Mouse (Mus musculus) Patski (cell line): ENCODE results near the gene Mgat5. TPM values are rescaled to one million over a fixed set of nuclear protein-coding genes. Genes with fewer than 3 reads are reported as not detected.

ENCODE experiments used
- ATAC-seq: fragments of 100-300 bp; one replicate; pipeline ENCODE4 v1.8.0; 2021
- CTCF ChIA-PET: fragments of 350-600 bp; sonication (Branson Sonifier 250); formaldehyde crosslinking; loops from one replicate; lab custom pipeline; 2022; ENCODE audit warnings: inconsistent platforms; lab: Charles Lee
- POLR2A ChIA-PET: fragments of 350-600 bp; sonication (Branson Sonifier 250); formaldehyde crosslinking; loops from one replicate; lab custom pipeline; 2022; ENCODE audit warnings: antibody characterized with exemption, inconsistent platforms; lab: Charles Lee
- DNase-seq: peaks from one replicate; pipeline ENCODE4 v3.0.0-alpha.2; 2011; ENCODE audit warnings: low read depth, low spot score
- H3K27me3 ChIP-seq: fragments of 371-371 bp; one replicate; pipeline ENCODE4 v1.5.1; 2021
- CTCF ChIP-seq: fragments of 100-300 bp; IDR thresholded peaks from one replicate; pipeline ENCODE4 v1.5.1; 2021
- in situ Hi-C: fragments of 300-500 bp; cut with MboI; formaldehyde crosslinking; loops from 3 replicates; pipeline ENCODE4 v1.11.1; 2018; ENCODE audit warnings: low pct_unique_long_range_greater_than_20kb, mixed read lengths
- polyA plus RNA-seq: library from polyadenylated mRNA; unstranded; gene quantifications from one replicate; pipeline ENCODE4 v1.2.3, GENCODE M21; 2021

Gene Mgat5
- polyA plus RNA-seq, 1 experiment from 2014 or later: 6.6 TPM

DNA sequence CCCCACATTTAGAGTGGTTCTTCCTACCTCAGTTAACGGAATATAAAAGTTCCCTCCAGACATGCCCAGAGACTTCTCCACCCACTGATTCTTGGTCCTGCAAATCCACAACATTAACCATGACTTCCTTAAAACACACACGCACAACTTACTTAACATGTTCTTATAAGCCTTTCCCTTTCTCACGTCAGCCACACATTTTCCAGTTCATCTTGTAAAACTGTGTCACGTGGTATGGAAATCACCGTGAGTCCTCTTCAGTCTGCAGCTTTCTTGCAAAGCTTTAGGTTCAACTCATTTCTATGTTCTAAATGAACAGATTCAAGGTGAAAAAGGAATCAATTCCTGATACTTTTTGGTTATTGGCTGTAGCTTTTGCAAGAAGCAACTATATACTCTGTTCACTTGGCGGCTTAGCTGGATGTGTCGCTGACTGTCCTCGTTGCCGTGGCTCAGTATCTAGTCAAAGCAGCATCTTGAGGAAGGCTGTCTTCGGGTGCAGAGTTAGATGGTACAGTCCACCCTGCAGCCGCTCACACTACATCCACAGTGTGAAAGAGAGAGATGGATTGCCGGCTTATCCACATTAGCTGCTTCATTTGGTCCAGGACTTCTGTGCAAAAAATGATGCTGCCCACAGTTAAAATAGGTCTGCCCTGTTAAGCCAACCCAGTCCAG is 146.7 kb downstream of the Mgat5 start:
- DNase-seq (no peak), ATAC-seq (no peak)
- in situ Hi-C loops: no loop called here

DNA sequence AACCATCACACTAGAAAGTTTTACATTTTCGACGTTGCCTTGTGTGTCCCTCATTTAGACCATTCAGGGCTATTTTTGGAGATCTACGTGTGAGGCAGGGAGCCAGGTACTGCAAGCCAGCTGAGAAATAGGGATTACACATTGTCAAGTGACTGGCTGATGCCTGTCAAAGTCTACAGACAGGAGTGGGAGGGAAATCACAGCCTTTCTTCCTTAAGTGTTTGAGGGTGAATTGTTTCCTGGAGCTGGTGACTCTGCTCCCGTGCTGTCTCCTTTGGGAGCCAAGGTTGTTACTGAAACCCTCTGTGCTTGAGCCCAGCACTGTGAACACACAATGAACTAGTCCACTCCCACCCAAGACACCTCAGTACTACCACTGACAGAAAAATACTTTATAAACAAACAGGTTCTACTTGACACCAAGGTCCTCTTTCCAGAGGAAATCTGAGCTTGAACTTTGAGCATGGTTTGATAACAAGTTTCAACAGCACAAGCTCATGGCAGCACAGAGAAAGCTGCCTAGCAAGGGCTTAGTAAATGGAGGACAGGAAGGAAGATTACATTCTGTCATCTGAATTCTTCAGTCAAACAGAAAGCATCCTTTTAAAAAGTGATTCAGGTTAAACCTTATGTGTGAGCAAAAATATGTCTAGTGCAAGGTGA is 147.4 kb downstream of the Mgat5 start:
- ATAC-seq (no peak), DNase-seq (no peak)
- H3K27me3 ChIP-seq: no peaks in the 10 kb centered on the region
- in situ Hi-C loops: no loop called here
- ChIA-PET POLR2A (no interaction called here), CTCF (interaction anchor here (1.3 kb wide), 1 partner anchor 58 kb away, joined by 3 read pairs; no protein-coding TSS in a partner anchor)
- TF ChIP-seq CTCF: no peak

More for the DNA sequence above, 146.7 kb downstream of the Mgat5 start:
- CTCF ChIA-PET: interaction anchor here (1.3 kb wide), 1 partner anchor 59 kb away, joined by 3 read pairs; no protein-coding TSS in a partner anchor
- TF ChIP-seq CTCF: no peak
- POLR2A ChIA-PET: no interaction called here
- no peaks in the 10 kb centered on the region for H3K27me3 ChIP-seq

DNA sequence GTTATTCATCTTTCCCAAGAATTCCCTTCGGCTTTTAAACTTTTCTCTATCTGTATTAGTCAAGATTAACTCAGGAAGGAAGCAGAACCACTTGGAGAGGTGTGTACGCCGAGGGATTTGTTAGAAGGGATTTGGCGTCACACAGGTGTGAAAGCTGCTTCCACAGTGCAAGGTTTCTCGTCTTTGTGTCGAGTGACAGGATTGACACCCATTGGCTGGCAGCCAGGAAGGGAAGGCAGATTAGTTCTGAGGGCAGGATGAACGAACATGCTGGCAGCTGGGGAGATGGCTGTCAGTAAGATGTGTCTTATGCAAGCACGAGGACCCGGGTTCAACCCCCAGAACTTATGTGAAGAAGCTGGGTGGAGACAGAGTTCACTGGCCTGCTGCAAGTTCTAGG is 148.6 kb downstream of the Mgat5 start:
- TF ChIP-seq CTCF: no peak
- in situ Hi-C loops: no loop called here
- DNase-seq (no peak), ATAC-seq (no peak)
- ChIA-PET POLR2A (no interaction called here), CTCF (interaction anchor here (1.0 kb wide), 1 partner anchor 15 kb away, joined by 3 read pairs; no protein-coding TSS in a partner anchor)
- no peaks in the 10 kb centered on the region for H3K27me3 ChIP-seq

DNA sequence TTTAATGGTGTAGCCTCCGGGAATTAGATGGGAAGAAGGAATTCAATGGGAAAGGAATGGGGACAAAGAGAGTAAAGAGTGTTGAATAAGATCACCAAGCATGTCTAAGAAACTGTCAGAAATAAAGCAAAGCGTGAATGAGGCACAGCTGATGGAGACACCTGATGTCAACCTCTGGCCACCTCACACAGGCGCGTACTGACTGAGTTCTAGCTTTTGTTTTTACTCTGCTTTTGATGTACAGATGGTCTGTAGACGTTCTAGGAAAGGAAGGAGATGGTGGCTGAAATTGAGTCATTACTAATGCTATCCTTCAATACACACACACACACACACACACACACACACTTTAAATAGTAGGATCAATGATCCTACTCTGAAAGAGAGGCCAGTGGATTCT is 149.3 kb downstream of the Mgat5 start:
- ATAC-seq (no peak), DNase-seq (no peak)
- no peak for TF ChIP-seq CTCF
- POLR2A ChIA-PET: no interaction called here
- in situ Hi-C loops: no loop called here
- no peaks in the 10 kb centered on the region for H3K27me3 ChIP-seq
- CTCF ChIA-PET: interaction anchor here (1.0 kb wide), 1 partner anchor 14 kb away, joined by 3 read pairs; no protein-coding TSS in a partner anchor

DNA sequence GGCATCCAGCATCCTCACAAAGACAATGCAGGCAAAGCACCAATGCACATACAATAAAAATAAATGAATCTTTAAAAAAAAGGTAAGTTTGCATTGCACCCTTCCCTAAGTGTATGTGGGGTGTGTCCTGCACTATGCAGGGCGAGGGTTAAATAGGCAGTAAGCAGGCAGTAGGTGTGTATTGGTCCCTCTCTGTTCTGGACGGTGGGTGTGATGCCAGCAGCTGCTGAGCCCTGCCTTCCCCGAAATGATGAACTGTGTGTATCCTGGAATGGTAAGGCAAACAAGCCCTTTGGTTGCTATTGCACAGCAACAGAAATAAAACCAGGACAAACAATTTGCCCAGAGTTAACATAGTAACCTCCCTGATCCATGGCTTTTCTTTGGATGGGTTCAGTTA is 150.2 kb downstream of the Mgat5 start:
- in situ Hi-C loops: no loop called here
- ATAC-seq (no peak), DNase-seq (no peak)
- CTCF ChIA-PET: no interaction called here
- no peaks in the 10 kb centered on the region for H3K27me3 ChIP-seq
- TF ChIP-seq CTCF: no peak
- POLR2A ChIA-PET: interaction anchor here (0.6 kb wide), 1 partner anchor 48 kb away, joined by 4 read pairs; no protein-coding TSS in a partner anchor

DNA sequence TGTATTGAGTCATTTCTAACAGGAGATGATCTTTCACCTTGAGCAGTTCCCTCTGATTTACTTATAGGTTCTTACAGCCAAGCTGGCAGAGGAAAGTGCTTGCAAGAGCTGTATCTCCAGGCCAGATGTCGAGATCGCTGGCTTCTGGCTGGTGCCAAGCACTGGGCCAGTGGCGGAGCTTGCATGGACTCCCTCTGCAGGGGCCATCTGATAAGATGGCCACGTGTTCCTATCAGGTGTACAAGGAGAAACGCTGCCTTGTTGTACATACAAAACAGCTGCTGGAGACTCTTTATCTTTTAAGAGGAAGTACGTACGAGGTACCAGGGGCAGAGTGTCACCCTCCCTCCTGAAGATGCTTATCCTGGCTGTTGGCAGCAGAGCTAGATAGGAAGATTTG is 158.8 kb downstream of the Mgat5 start:
- POLR2A ChIA-PET: no interaction called here
- DNase-seq (no peak), ATAC-seq (no peak)
- H3K27me3 ChIP-seq: no peaks in the 10 kb centered on the region
- TF ChIP-seq CTCF: no peak
- CTCF ChIA-PET: no interaction called here
- in situ Hi-C loops: no loop called here

DNA sequence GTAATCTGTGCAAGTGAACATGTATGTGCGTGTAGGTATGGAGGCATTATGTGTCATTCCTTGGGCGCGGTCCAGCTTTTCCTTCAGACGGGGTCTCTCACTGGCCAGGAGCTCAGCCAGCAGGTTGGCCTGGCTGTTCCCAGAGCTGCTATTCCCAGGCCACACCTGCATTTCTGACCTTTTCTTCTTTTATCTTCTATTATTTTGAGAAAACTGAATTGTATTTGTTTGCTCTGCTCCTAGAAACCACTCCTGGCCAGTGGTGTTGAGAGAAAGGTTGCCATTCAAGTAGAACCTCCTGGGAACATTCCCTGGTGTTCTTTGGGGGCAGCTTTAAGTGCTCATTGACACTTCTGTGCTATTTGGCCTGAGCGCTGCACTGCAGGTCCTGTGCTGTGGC is 160.9 kb downstream of the Mgat5 start:
- DNase-seq (no peak), ATAC-seq (no peak)
- POLR2A ChIA-PET: no interaction called here

DNA sequence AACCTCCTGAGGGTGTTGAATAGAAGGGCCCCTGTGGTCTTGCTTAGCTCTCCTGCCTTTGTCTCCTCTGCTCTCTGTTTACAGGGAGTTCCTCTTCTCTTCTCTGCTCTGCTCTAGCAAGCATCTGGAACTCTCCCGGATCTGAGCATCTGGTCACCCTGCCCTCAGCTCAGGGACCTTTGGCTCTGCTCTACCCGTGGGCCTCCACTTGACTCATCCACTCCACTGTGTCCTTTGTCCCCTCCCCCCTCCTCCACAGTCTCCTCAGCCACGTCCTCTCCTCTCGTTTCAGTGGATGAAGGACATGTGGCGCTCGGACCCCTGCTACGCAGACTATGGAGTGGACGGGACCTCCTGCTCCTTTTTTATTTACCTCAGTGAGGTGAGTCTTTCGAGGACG is 161.3 kb downstream of the Mgat5 start:
- ChIA-PET CTCF (no interaction called here), POLR2A (no interaction called here)
- DNase-seq (no peak), ATAC-seq (no peak)
- in situ Hi-C loops: no loop called here
- H3K27me3 ChIP-seq: no peaks in the 10 kb centered on the region
- no peak for TF ChIP-seq CTCF

More for the DNA sequence above, 160.9 kb downstream of the Mgat5 start:
- no peaks in the 10 kb centered on the region for H3K27me3 ChIP-seq
- CTCF ChIA-PET: no interaction called here
- no peak for TF ChIP-seq CTCF
- in situ Hi-C loops: no loop called here

DNA sequence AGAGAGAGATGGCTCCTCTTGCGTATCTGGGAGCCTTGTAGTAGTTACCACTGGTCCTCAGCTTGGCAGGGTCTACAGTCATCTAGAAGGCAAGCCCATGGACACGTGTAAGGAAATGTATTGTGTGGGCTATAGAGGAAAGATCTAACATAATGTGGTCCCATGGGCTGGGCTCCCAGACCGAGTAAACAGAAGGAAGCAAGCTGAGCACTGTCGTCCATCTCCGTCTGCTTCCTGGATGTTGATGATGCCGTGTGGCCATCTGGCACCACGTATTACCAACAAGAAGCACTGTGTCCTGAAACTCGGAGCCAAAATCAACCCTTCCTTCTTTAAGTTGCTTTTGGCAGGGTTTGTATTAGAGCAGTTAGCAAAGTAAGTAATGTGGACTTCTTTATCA is 163.7 kb downstream of the Mgat5 start:
- no peak for TF ChIP-seq CTCF
- DNase-seq (no peak), ATAC-seq (no peak)
- no peaks in the 10 kb centered on the region for H3K27me3 ChIP-seq
- in situ Hi-C loops: no loop called here
- POLR2A ChIA-PET: no interaction called here
- CTCF ChIA-PET: interaction anchor here (0.9 to 1.7 kb wide), 2 partner anchors 13 to 15 kb away, joined by 3 read pairs; no protein-coding TSS in a partner anchor

DNA sequence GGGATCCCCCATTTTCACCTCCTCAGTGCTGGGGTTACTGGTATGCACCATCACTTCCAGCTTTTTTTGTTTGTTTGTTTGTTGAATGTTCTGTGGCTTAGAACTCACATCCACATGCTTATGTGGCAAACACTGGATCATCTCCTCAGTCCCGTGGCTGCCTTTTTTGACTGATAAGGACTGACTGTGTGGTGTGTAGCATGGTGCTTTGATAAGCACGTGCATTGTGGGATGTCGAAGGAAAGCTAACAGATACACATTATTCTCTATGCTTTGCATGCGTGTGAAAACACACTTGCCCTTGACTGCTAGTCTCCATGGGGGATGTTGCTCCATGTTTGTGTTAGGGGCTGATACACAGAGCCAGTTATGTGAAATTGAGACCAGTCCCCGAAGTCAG is 164.7 kb downstream of the Mgat5 start:
- in situ Hi-C loops: no loop called here
- no peaks in the 10 kb centered on the region for H3K27me3 ChIP-seq
- DNase-seq (no peak), ATAC-seq (no peak)
- CTCF ChIA-PET: no interaction called here
- no peak for TF ChIP-seq CTCF
- POLR2A ChIA-PET: no interaction called here

DNA sequence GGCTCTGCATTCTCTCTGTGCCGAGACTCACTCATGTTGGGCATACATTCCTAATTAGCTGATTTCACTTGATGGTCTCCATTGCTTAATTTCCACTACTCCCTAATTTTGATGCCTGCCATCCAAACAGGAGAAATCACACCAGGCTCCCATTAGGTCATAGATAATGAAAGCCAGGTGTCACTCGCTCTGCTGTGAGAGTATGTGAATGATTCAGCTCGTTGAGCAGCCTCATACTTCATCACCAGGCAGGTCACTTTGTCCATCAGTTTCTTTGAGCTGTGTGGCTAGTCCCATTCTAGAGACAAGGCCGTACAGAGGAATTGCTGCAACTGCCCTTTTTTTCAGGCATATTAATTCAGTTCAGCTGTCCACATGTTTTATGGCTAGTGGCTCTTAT is 167.3 kb downstream of the Mgat5 start:
- no peak for DNase-seq
- ChIA-PET CTCF (no interaction called here), POLR2A (interaction anchor here (1.0 kb wide), 1 partner anchor 37 kb away, joined by 3 read pairs; no protein-coding TSS in a partner anchor)
- in situ Hi-C loops: no loop called here
- ATAC-seq: no peak
- no peak for TF ChIP-seq CTCF
- no peaks in the 10 kb centered on the region for H3K27me3 ChIP-seq
